ENCODE assay signal across 8 mouse cellular contexts in genomic region chr2:13574066-13574800, GRCm38 (mm10). TPM values are rescaled to one million over a fixed set of nuclear protein-coding genes. Genes with fewer than 3 reads are reported as not detected.
A peak's percentile ranks its signal among the peaks of the same experiment; 100 is the strongest.
DNase-seq lines count a peak whose midpoint lies in the region; ATAC-seq and TF ChIP-seq lines count a peak whose summit lies in the region.

No protein-coding gene starts in this region.

- in situ Hi-C loops in ES-E14 (cut with MboI; ENCODE audit: low sequenced_read_pairs in 2 of 2, unreplicated experiment in 2 of 2), result no loop called here

- H3K27ac ChIP-seq in ES-E14 (ENCODE audit: insufficient read depth, low read depth, low read length, poor library complexity, severe bottlenecking), result no peak overlapping the region
- peak overlapping the region; percentile 95 for H3K27ac ChIP-seq in bone marrow, adult 2 months (ENCODE audit: control insufficient read depth, insufficient read depth, low read depth, low read length, poor library complexity)
- H3K27ac ChIP-seq in embryonic facial prominence, embryonic 15.5 days (replicated peaks), result peak overlapping the region; percentile 95
- peak overlapping the region; percentile 99 for H3K27ac ChIP-seq in heart, embryonic 16.5 days (ENCODE audit: low read length)

- peak; percentile 71; the same call in 1 of the 2 replicates for TF ChIP-seq POLR2A in bone marrow, adult 2 months (IDR thresholded peaks at IDR 0.05; ENCODE audit: borderline replicate concordance, control insufficient read depth, low read depth, low read length)

- WGBS in bone marrow, adult 2 months, result under 1% methylated on average over 46 of the region's 46 CpGs
- under 1% methylated on average over 46 of the region's 46 CpGs for WGBS in embryonic facial prominence, embryonic 15.5 days
- under 1% methylated on average over 46 of the region's 46 CpGs for WGBS in heart, embryonic 16.5 days

- H3K4me1 ChIP-seq in ES-E14 (ENCODE audit: control insufficient read depth in 2 of 2, insufficient read depth in 2 of 2, low read length in 2 of 2, poor library complexity in 1 of 2), result peaks cover 3 to 7% of the 10 kb centered on the region in 2 experiments; a peak in 2 of 4 replicates
- no peaks in the 10 kb centered on the region; the same call in 1 of the 2 replicates for H3K4me1 ChIP-seq in bone marrow, adult 2 months (ENCODE audit: control insufficient read depth, insufficient read depth, low read length)
- H3K4me1 ChIP-seq in embryonic facial prominence, embryonic 15.5 days, result peaks cover 19% of the 10 kb centered on the region
- peaks cover 20% of the 10 kb centered on the region for H3K4me1 ChIP-seq in heart, embryonic 16.5 days (ENCODE audit: control insufficient read depth, insufficient read depth, low read length)

- ATAC-seq in embryonic facial prominence, embryonic 15.5 days (ENCODE audit: insufficient number of reproducible peaks, low FRiP score, low TSS enrichment, low read depth), result peak; percentile 91
- ATAC-seq in heart, embryonic 16.5 days (replicated peaks; ENCODE audit: extremely low read depth, insufficient read depth, low FRiP score), result peak; percentile 90

- no peaks in the 10 kb centered on the region for H3K27me3 ChIP-seq in embryonic facial prominence, embryonic 15.5 days
- no peaks in the 10 kb centered on the region for H3K27me3 ChIP-seq in heart, embryonic 16.5 days (ENCODE audit: control insufficient read depth, insufficient read depth, low read length)

- no peak for DNase-seq in ES-E14 (ENCODE audit: low read depth, low spot score)
- DNase-seq in kidney, postnatal 25 days, result peak; percentile 66 to 83
- peak; percentile 87 for DNase-seq in lung, postnatal 14 days
- peak; percentile 77 for DNase-seq in ovary, postnatal 14 days (ENCODE audit: low spot score)
- peak; percentile 62 to 76 for DNase-seq in urinary bladder, adult 18-20 months (ENCODE audit: low spot score in 2 of 2)

- peak overlapping the region; percentile 51 for H3K4me2 ChIP-seq in embryonic facial prominence, embryonic 15.5 days (replicated peaks)
- peak overlapping the region; percentile 79 for H3K4me2 ChIP-seq in heart, embryonic 16.5 days (ENCODE audit: low read depth, low read length)

- H3K9me3 ChIP-seq in ES-E14 (ENCODE audit: control insufficient read depth, insufficient read depth, low read depth, low read length), result no peaks in the 10 kb centered on the region
- no peaks in the 10 kb centered on the region for H3K9me3 ChIP-seq in embryonic facial prominence, embryonic 15.5 days (replicated peaks)
- H3K9me3 ChIP-seq in heart, embryonic 16.5 days (replicated peaks; ENCODE audit: control insufficient read depth, low read length), result no peaks in the 10 kb centered on the region

- peak overlapping the region; percentile 63 for H3K9ac ChIP-seq in ES-E14 (ENCODE audit: insufficient read depth, low read depth, low read length, poor library complexity, severe bottlenecking)
- H3K9ac ChIP-seq in embryonic facial prominence, embryonic 15.5 days, result peak overlapping the region; percentile 84
- H3K9ac ChIP-seq in heart, embryonic 16.5 days (ENCODE audit: low read length), result peak overlapping the region; percentile 90

- peaks cover 7% of the 10 kb centered on the region for H3K36me3 ChIP-seq in ES-E14 (ENCODE audit: control insufficient read depth, insufficient read depth, low read length, poor library complexity, severe bottlenecking)
- H3K36me3 ChIP-seq in embryonic facial prominence, embryonic 15.5 days, result peaks cover 11% of the 10 kb centered on the region
- H3K36me3 ChIP-seq in heart, embryonic 16.5 days (ENCODE audit: control insufficient read depth, insufficient read depth), result peaks cover 20% of the 10 kb centered on the region

- TF ChIP-seq CTCF in bone marrow, adult 2 months (IDR thresholded peaks at IDR 0.05; ENCODE audit: control insufficient read depth, insufficient read depth, low read length), result 0 out of 2 replicates have a peak, but pooled peaks have one; percentile 11

- peak overlapping the region; percentile 61 to 91 for H3K4me3 ChIP-seq in ES-E14 (ENCODE audit: insufficient read depth in 1 of 2, low read depth in 1 of 2, low read length in 2 of 2, poor library complexity in 1 of 2, severe bottlenecking in 1 of 2)
- H3K4me3 ChIP-seq in bone marrow, adult 2 months (replicated peaks; ENCODE audit: control insufficient read depth, low read depth, low read length), result peak overlapping the region; percentile 95
- H3K4me3 ChIP-seq in embryonic facial prominence, embryonic 15.5 days (replicated peaks), result peak overlapping the region; percentile 61
- H3K4me3 ChIP-seq in heart, embryonic 16.5 days (ENCODE audit: low read length), result peak overlapping the region; percentile 90

TF ChIP-seq in ES-E14, 5 proteins besides CTCF, POLR2A, EP300 and RAD21:
- TF ChIP-seq ZC3H11A (IDR thresholded peaks at IDR 0.05; ENCODE audit: borderline replicate concordance, low read depth, low read length) (no peak), HCFC1 (IDR thresholded peaks at IDR 0.05; ENCODE audit: borderline replicate concordance, insufficient read depth, low read length) (no peak), ZNF384 (IDR thresholded peaks at IDR 0.05; ENCODE audit: low read depth, low read length) (no peak), CHD2 (IDR thresholded peaks at IDR 0.05; ENCODE audit: low read depth, low read length) (no peak), MAFK (IDR thresholded peaks at IDR 0.05; ENCODE audit: insufficient read depth, low read depth, low read length) (no peak)

RNA-seq across cellular contexts. Expression of gene Vim, which starts 0.5 kb away (rescaled TPM):
- 465 and 1,315 TPM in 2 replicates for total RNA-seq in ES-E14 (2012; rRNA removed)
- 52.5 and 238 TPM in 2 replicates for polyA plus RNA-seq in bone marrow, adult 2 months (2011; ENCODE audit: insufficient read depth, insufficient read length, low replicate concordance, missing spikeins)
- 1,081 and 1,117 TPM in 2 replicates for polyA plus RNA-seq in embryonic facial prominence, embryonic 15.5 days (2015; fragmentation: Nextera tagmentation; extraction: Ambion mirVana)
- 820 and 887 TPM in 2 replicates for polyA plus RNA-seq in heart, embryonic 16.5 days (2015; fragmentation: Nextera tagmentation; extraction: Ambion mirVana)

RNA-seq across cellular contexts. Expression of gene Trdmt1, which starts 29.8 kb away (rescaled TPM):
- total RNA-seq in ES-E14 (2012; rRNA removed), result 5.3 and 7.4 TPM in 2 replicates
- polyA plus RNA-seq in bone marrow, adult 2 months (2011; ENCODE audit: insufficient read depth, insufficient read length, low replicate concordance, missing spikeins), result 1.2 and 3.1 TPM in 2 replicates
- polyA plus RNA-seq in embryonic facial prominence, embryonic 15.5 days (2015; fragmentation: Nextera tagmentation; extraction: Ambion mirVana), result 7.7 and 9.3 TPM in 2 replicates
- 10.4 and 11.2 TPM in 2 replicates for polyA plus RNA-seq in heart, embryonic 16.5 days (2015; fragmentation: Nextera tagmentation; extraction: Ambion mirVana)
